Mouse (Mus musculus) frontal cortex, postnatal 25 days (tissue): ENCODE measurements at regions not wholly inside any gene's neighbourhood (a gene's known extent, or its start where the extent isn't known, plus 50 kb on each side); places are given as distances from the start of the nearest gene placed in this dataset.
A peak's percentile ranks its signal among the peaks of the same experiment; 100 is the strongest.

Experiments
- DNase-seq, 2 experiments: peaks; one replicate each; pipeline ENCODE4 v3.0.0; 2022; ENCODE audit warnings: low spot score in 2 of 2

DNA sequence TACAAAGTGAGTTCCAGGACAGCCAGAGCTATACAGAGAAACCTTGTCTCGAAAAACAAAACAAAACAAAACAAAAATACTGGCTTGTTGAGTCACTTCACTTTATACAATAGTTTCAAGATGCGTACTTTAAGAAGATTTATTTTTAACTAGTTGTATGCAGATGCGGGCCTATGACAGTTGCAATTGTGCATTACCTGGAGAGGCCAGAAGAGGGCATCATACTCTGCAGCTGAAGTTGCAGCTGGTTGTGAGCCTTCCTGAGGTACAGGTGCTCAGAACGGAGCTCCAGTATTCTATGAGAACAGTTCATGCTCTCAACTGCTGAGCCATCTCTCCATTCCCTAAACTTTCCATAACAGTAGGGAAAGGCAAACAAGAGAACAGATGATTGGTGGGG, 314.2 kb upstream of the 4931429L15Rik start:
- no peak for DNase-seq

DNA sequence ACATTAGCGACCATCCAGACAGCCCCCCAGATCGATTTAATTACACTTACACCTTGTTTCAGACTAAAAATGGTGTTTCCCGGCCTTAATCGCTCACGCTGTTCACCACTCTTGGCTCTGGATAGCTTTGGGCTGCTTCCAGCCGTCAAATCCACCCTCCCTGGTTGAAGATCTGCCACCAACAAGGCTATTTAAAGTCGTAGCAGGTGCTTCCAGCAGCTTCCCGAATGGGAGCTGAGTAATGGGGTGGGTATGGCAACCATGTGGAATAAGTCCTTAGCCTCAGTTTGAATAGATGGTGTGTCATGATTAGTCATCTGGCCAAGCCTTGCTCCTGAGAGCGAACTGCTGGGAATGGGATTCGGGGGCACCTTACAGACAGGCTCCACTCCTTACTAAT, 312.8 kb upstream of the 4931429L15Rik start:
- DNase-seq: peak in 1 of 2 experiments; percentile 43

DNA sequence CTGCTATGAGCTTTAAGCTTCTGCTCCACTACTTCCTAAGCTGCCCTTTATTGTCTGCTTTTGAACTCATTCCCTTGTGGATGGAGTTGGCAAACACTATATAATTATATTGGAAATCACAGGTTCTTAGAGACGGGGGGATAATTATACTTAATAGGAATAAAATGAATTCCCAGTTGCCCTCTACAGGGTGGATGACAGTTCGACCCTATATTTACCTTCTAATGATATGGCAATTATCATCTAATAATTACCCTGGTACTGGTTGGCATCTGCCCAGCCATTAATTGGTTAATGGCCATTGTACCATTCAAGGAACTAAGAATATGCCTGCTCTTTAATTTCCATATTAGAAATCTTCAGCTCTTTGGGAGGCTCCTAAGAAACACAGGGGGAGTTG, 302.5 kb upstream of the 4931429L15Rik start:
- no peak for DNase-seq

DNA sequence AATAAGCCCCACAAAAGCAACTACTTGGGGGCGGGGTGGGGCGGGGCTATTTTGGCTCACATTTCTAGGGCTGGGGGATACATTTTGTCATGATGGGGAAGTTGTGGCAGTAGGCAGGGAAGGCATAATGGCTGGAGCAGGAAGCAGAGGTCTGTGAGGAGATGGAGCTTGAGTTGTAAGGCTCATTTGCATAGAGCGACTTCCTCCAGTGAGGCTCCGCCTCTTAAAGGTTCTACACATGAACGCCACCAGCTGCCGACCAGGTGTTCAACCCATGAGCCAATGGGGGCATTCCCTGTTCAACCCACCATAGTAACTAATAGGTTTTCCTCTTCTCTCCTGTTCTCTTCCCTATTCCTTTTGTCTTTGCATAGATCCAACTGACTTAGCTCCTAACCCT, 302.1 kb upstream of the 4931429L15Rik start:
- DNase-seq: no peak

DNA sequence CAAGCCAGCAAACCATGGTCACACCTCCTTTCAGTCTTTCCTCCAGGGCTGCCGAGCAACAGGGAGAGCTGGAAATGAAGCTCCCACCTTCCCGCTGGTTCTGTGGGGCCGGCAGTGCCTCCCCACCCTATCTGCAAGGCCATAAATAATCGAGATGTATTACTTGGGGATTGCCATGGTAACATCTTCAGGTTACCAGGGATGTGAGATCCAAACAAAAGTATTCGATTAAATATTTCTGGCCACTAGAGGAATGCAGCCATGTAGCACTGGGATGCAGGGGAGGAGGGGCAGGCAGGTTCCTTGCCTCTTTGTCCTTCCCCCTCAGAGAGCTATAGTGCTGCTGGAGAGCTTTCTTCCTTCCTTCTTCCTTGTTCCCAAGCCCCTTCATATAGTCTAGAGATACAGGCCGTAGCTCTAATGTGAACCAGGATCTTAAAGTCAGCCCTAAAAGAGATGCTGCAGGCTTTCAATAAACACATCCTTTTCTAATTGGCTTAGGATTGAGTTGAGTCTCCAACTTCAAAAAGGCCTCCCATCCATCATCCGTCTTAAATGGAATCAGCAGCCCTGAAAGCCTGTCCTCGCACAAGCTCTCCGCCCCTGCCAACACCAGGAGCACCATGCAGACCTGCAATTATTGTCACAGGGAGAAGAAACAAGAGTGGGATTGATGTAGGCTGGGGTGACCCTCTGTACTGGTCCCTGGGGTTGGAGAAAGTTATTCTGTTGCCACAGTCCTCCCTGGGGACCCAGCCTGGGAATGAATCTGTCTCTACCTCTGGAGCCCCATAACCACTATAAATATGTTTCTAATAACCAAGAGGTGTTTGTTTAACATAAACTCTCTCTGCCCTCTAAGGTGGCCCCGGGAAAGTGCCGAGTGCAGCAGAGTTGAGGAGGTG, 290.6 kb upstream of the 4931429L15Rik start:
- no peak for DNase-seq

DNA sequence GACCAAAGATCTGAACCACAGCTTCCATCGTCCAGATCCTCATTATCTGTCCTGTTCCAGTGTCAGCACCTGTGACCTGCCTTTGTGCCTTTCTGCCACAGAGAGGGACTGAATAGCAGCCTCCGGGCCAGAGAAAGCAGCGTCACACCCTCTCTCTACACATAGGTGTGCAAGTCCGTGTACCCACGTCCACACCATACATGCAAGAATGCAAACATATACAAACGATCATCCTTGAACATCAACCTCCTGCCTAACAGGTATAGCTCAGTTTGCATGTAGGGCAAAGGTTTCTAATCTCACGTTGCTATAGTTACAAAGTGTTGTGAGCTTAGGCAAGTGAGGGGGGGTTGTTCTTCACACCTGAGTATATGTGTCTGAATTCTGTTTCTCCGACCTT, 288.9 kb upstream of the 4931429L15Rik start:
- no peak for DNase-seq

DNA sequence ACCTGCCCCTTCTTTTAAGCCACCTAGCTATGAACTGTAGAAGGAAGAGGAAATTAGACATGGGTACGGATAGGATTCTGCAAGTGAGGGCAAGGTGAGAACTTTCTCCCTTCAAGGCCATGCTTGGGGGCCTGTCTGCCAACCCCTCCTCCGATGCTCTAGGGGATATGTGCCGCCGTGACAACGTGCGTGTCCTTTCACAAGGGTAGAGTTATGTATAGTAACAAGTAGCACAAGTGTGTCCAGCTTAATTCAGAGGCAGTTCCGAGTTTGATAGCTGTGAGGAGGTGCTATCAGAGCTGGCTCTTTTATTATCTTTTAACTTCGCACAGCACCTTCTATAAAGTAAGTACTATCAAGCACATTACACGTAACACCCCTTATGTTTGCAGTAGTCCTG, 281.0 kb upstream of the 4931429L15Rik start:
- no peak for DNase-seq

DNA sequence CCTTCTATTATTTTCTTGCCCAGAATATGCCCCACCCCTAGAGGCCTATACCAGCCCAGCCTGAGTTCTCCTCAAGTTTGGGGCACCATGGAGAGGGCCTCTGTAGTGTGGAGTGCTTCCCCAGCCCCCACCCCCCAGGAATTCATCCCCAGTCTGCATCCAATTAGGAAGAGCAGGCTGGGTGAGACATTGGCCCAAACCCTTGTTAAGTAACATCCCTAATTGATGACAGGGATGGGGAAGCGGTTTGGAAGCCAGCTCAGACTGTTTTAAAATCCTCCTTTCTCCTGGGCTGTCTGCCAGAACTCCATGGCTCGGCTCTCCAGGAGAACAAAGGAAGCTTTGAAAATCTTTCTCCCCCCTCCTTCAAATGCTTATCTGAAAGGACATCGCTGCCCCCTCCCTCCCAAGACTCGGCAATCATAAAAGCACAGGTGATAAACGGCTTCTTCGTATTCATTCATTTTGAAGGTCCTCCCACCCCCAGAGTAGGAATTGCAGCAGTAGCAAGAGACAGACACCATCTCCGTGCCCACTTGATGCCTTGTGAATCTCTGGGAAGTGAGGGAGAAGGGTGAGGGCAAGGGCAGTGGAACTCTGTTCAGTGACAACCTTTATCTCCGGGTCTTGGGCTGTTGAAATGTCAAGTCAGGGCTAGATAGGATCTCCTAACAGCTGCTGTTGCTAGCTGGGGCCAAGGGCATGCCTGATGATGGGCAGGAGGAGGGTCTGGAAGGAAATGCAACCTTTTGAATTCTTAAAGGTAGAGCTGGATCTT, 280.3 kb upstream of the 4931429L15Rik start:
- peak in 1 of 2 experiments; percentile 52 for DNase-seq

DNA sequence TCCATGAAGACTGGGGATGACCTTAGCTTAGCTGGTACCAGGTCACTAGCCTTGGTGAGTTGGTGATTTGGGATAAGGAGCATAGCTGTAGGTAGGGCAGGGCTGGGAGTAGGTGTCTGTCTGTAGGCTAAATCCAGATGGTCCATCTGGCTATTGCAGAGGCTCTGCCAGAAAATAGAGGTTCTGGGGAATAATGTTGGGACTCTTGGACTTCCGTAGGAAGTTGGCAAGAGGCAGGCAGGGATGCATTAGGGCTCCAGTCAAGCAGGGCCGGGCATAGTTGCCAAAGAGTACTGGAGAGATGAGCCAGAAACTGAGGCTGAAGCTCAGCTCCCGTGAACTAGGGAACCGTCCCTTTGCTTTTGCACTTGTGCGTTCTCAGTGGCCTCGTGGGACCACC, 278.7 kb upstream of the 4931429L15Rik start:
- DNase-seq: no peak

DNA sequence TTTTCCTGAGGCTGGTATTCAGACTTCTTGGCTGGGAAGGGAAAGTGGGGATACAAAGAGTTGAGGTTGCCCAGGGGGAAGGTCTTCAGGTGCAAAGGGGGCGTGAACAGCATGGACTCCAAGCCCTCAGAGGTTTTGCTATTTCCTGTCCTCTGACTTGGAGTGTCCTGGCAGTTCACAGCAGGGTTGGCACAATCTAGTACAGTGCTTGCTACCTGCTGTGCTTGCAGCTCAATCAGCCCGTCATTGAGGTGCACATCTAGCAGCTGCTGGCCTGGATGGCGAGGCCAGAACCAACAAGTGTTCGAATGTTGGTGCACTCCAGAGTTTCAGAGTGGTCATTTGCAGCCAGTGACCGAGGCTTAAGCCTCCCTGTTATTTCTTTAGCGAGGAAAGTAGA, 273.7 kb upstream of the 4931429L15Rik start:
- no peak for DNase-seq

DNA sequence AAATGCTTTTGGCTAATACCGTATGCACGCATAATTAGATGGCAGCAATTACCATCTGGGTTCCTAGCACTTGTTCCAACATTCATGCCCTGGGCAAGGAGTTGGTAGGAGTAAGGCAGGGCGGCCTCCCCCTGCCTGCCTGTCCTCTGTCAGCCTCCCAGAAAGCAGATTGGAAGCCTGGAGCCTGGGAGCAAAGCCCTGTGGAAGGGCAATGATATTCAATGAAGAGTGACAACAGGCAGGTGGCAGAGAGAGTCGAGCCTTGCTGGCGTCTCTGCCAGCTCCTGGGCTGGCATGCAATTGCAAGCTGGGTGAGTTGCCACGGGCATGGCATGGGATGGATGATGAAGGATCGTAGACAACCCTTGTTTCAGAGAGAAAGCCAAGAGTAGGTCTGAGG, 273.1 kb upstream of the 4931429L15Rik start:
- DNase-seq: no peak

DNA sequence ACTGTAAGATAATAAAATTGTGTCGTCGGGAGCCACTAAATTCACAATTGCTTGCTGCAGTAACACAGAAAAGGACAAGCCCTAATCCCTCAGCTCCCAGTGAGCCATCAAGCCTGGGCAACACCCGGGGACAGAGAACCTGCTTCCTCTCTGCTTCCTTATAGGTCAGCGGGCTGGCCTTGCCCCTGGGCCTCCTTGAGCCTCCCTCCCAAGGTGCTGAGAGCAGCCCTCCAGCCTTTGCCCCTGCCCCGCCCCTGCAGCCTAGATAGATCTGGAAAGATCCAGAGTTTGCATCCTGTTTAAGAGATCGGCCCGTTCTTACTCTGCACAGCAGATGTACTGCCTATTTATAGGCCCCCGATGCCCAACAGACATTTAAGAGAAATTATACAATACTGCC, 267.0 kb upstream of the 4931429L15Rik start:
- DNase-seq: no peak

DNA sequence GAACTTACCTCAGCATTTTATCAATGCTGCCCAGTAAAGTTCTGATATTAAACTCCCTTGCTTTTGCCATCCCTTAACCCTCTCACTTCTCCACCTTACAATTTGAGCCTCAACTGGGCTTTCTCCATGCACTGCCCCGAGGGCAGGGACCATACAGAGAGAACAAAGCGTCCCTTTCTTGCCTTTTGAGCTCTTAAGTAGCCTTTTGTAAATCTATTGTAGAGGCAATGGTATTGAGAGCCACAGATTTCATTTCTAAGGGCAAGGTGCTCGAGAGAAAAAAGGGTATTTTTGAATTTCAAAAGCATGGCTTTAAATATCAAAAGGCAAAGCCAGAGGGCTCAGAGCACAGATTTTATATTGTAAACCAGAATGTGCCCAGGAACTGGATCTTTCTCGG, 262.1 kb upstream of the 4931429L15Rik start:
- DNase-seq: no peak

DNA sequence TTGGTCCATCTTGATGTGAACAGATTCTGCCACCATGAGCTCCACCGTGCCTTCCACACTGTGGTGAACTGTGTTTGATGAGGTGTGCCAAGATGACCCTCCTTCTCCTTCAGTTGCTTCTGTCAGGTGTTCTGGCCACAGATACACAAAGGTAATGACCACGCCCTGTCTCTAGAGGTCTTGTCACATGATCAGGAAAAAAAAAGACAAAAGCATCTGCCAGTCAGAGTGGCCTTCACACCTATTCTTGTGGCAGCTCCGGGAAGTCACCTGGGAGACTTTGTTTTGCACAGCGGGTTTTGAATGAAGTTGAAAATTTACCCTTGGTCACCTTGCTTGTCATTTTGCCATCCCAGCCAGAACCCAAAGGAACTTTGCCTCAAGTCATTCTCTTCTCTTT, 242.5 kb upstream of the 4931429L15Rik start:
- DNase-seq: no peak

DNA sequence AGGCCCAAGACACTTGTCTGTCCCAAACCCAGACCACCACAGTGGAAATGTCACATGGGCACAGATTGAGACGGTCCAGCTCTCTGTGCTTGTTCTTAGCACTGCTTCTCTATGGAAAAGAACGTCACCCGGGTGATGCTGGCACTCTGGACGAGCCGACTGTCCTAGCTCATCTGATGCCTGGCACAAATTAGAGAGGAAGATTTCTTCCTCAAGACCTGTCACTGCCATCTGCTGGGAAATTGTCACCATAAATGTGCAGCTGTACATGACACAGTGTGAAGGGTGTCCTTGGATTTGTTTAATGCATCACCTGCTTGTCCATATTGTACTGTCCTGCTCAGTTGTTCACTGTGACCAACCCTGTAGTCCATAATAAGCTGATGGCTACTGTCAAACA, 238.7 kb upstream of the 4931429L15Rik start:
- no peak for DNase-seq

DNA sequence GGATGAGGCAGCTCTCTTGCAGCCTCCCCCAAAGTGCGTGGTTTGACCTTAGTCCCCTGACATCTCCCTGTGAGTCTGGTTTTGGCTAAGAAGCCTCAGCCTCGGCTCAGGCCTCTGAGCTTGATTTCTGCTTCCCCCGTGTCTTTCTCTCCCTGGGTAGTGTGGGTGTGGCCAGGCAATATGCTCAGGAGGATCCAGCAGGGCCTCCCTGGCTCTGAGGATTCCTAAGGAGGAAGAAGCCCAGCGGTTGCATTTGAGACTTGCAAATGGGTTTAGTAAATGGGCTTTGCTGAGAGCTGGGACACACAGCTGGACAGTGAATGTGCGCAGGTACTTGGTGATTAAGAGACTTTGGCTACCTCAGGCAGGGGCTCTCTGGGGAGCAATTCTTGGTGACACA, 238.0 kb upstream of the 4931429L15Rik start:
- no peak for DNase-seq

DNA sequence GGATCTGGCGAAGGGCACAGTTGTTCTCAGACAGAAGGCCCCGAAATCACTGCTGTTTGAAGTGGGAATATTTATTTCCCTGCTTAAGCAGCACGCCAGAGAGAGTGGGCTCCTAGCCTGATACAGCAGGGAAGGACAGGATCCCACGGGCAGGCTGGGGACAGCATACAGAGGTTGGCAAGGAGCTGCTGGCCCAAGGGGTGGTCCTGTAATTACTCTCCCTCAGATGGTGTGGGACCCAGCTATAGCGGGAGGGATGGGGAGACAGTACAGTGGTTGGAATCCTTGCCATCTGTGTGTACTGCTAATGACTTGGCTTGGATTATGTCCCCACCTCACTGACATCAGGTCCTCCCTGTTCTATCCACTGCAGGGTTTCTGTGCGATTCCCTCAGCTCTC, 235.4 kb upstream of the 4931429L15Rik start:
- DNase-seq: no peak

DNA sequence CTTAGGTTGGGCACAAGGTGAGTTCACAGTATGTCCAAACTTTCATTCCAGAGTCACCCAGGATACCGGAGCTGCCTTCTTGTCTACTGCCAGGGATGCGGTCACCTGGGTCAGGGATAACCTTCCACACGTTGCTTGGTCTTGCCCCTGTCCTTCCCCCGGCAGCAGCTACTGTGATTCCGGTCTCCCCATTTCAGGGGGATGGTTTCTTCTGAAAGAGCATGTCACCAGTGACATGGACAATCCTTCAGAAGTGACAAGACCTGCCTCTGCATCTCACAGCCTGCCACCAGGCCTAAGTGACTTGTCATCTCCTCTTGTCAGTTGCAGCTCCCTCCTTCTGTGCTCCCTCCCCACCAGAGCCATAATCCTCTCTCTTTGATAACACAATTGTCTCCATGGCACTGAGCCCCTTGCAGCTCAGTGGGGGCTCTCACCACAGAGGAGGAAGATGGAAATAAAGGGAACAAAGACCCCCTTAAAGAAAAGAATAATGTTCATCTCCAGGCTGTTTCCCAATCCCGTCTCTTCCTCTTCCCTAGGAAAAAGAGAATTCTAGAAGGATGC, 234.9 kb upstream of the 4931429L15Rik start:
- no peak for DNase-seq

DNA sequence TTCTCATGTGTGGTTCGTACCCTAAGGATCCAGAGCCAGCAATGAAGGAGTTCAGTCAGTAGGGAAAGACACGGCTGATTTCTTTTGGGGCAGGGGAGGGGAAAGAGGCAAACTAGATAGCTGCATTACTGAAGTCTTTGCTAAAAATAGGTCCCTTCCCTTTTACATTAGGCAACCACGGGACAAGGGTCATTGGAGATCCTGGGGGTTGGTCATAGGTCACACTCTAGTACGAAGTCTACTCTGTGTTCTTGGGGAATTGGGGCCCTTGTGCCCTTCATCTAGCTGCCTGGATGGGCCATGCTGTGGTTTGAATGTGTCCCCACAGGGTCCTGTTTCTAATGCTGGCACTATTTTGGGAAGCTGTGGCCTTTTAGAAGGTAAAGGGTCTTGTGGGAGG, 229.6 kb upstream of the 4931429L15Rik start:
- no peak for DNase-seq

DNA sequence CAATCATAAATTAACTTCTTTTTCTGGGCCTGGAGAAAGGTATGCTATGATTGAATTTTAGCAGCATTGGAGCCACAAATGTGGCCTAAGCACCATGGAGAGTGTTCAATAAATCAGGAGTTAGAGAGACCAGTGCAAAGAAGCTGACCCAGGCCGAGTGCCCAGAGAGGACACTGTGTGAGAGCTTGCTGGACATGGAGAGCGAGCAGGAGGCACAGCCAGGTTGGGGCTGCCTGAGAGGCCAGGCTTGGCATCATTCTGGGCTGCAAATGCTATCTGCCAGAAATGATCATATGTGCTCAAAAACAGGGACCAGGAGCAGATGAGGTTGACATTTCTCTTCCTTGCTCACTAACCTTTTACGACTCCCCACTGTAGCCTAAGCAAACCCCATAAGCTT, 224.5 kb upstream of the 4931429L15Rik start:
- DNase-seq: no peak

DNA sequence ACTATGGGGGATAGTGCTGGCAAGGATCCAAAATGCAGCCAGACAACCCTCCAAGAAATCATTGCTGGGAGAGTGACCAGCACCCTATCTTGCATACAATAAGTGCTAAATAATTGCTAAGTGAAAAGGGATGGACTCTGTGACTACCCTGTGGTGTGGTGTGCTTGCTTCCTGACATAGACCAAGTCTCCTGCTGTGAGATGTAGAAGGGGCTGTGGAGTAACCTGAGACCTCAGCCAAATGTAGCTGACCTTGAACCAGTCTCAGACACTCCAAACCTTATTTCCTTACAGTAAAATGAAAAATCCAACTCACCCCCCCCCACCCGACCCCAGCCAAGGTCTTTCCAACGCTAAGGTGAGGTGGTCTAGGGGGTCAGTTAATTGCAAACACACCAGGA, 221.2 kb upstream of the 4931429L15Rik start:
- DNase-seq: no peak

DNA sequence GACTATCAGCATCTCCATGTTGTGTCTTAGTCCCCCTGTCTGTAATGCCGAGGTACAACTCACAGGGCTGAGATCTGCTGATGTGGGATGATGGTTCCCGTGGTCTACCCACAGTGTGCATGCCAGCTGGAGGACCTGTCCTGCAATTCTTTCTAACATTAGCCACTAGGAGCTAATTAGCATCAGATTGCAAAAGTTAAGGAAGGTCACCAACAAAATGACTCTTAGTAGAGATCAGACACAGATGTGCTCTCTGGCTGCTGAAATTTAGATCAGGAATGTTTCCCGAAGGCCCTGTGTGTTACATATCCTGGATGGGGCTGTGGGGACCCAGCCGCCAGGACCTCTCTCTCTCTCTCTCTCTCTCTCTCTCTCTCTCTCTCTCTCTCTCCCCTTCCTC, 218.8 kb upstream of the 4931429L15Rik start:
- no peak for DNase-seq
